Mouse (Mus musculus) liver, embryonic 12.5 days (tissue): Measurements from ENCODE around the gene Pdap1. TPM values are rescaled to one million over a fixed set of nuclear protein-coding genes. Genes with fewer than 3 reads are reported as not detected.
"Not testable (repeated sequence)": the region's sequence is repeated elsewhere in the genome, so short reads cannot be mapped to it uniquely, and the experiment has no call there.

Experiments
- ATAC-seq: fragments of 200-750 bp; cut with Nextera tagmentation; 2 replicates; pipeline ENCODE4 v1.8.0; 2017; ENCODE audit warnings: moderate number of reproducible peaks, mild to moderate bottlenecking, moderate library complexity
- H3K27ac ChIP-seq: fragments of 300-500 bp; sonication (generic); 2 replicates; pipeline ENCODE4 v1.5.1; 2016; ENCODE audit warnings: mild to moderate bottlenecking
- H3K27me3 ChIP-seq: fragments of 300-500 bp; sonication (generic); replicated peaks from 2 replicates; pipeline ENCODE4 v1.6.1; 2016; ENCODE audit warnings: mild to moderate bottlenecking, moderate library complexity
- H3K36me3 ChIP-seq: fragments of 300-500 bp; sonication (generic); 2 replicates; pipeline ENCODE4 v1.6.1; 2016; ENCODE audit warnings: mild to moderate bottlenecking, moderate library complexity
- H3K4me1 ChIP-seq: fragments of 300-500 bp; sonication (generic); 2 replicates; pipeline ENCODE4 v1.6.1; 2016
- H3K4me2 ChIP-seq: fragments of 300-500 bp; sonication (generic); 2 replicates; pipeline ENCODE4 v1.6.1; 2016; ENCODE audit warnings: mild to moderate bottlenecking, moderate library complexity
- H3K4me3 ChIP-seq: fragments of 300-500 bp; sonication (generic); 2 replicates; pipeline ENCODE4 v1.5.1; 2016; ENCODE audit warnings: mild to moderate bottlenecking, moderate library complexity
- H3K9ac ChIP-seq: fragments of 300-500 bp; sonication (generic); 2 replicates; pipeline ENCODE4 v1.6.1; 2016; ENCODE audit warnings: mild to moderate bottlenecking, moderate library complexity
- H3K9me3 ChIP-seq: fragments of 300-500 bp; sonication (generic); replicated peaks from 2 replicates; pipeline ENCODE4 v1.6.1; 2016; ENCODE audit warnings: mild to moderate bottlenecking, moderate library complexity
- WGBS: fragments of 180-500 bp; shearing (Covaris S2); methylation state at CpG from one replicate; pipeline ENCODE4 v1.1.7; 2016; ENCODE audit not compliant: insufficient replicate concordance; 5-methylcytosine and 5-hydroxymethylcytosine counted together
- polyA plus RNA-seq: library from polyadenylated mRNA; unstranded; fragments of >200 nt; fragmentation: Nextera tagmentation; extraction: Ambion mirVana; gene quantifications from 2 replicates; pipeline ENCODE4 v1.2.1, GENCODE M21; 2016

Pdap1 gene
- polyA plus RNA-seq, 1 experiment from 2014 or later, result 78.0 TPM

GRCm38 (mm10) chr5:145101451-145101850 is 38.6 kb downstream of the Pdap1 start:
- H3K36me3 ChIP-seq, result peaks cover 100% of the 10 kb centered on the region
- not testable (repeated sequence) for H3K9me3 ChIP-seq, H3K4me1 ChIP-seq, H3K27ac ChIP-seq, H3K4me3 ChIP-seq, H3K9ac ChIP-seq, H3K27me3 ChIP-seq, H3K4me2 ChIP-seq, ATAC-seq
- 88% methylated on average over 11 of the region's 11 CpGs for WGBS

GRCm38 (mm10) chr5:145100960-145101359 is 39.1 kb downstream of the Pdap1 start:
- 89% methylated on average over 9 of the region's 9 CpGs for WGBS
- Histone ChIP-seq H3K36me3 (peaks cover 100% of the 10 kb centered on the region), H3K4me3 (no peak overlapping the region), H3K4me2 (no peak overlapping the region), H3K27ac (no peak overlapping the region), H3K27me3 (no peaks in the 10 kb centered on the region), H3K9ac (no peak overlapping the region), H3K9me3 (no peaks in the 10 kb centered on the region), H3K4me1 (peaks cover 4% of the 10 kb centered on the region; the same call in 1 of the 2 replicates)
- no peak for ATAC-seq

DNA sequence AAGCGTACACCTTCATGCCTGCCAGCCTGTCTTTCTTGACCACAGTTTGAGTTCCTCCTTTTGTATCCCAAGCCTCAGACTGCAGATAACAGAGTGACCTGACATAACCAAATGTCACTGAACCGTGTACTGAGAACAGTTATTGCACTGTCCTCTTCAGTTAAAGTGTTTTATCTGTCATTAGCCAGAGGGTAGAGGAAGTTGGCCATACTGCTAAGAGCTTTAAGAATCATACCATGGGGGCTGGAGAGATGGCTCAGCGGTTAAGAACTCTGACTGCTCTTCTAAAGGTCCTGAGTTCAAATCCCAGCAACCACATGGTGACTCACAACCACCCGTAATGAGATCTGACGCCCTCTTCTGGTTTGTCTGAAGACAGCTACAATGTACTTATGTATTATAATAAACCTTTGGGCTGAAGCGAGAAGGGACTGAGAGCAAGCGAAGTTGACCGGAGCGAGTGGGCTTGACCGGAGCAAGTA is 41.7 kb downstream of the Pdap1 start:
- WGBS, result 58% methylated on average over 10 of the region's 10 CpGs

GRCm38 (mm10) chr5:145096195-145096594 is 43.8 kb downstream of the Pdap1 start:
- H3K9me3 ChIP-seq, result no peaks in the 10 kb centered on the region
- H3K27me3 ChIP-seq, result no peaks in the 10 kb centered on the region
- no peak overlapping the region for H3K9ac ChIP-seq
- no peak overlapping the region for H3K4me2 ChIP-seq
- no peak overlapping the region for H3K4me3 ChIP-seq
- peaks cover 96% of the 10 kb centered on the region for H3K36me3 ChIP-seq
- no peak overlapping the region for H3K27ac ChIP-seq
- no peaks in the 10 kb centered on the region for H3K4me1 ChIP-seq
- WGBS, result 71% methylated on average over 4 of the region's 4 CpGs
- ATAC-seq, result no peak

More for the DNA sequence above, 41.7 kb downstream of the Pdap1 start:
- Histone ChIP-seq H3K4me1 (peaks cover 4% of the 10 kb centered on the region; the same call in 1 of the 2 replicates), H3K4me3 (no peak overlapping the region), H3K27ac (0 out of 2 replicates have a peak overlapping the region, but pooled peaks have one; percentile 4), H3K27me3 (no peaks in the 10 kb centered on the region), H3K9me3 (no peaks in the 10 kb centered on the region), H3K4me2 (no peak overlapping the region), H3K9ac (no peak overlapping the region), H3K36me3 (peaks cover 97% of the 10 kb centered on the region)
- peak; percentile 43; the same call in 1 of the 2 replicates for ATAC-seq

DNA sequence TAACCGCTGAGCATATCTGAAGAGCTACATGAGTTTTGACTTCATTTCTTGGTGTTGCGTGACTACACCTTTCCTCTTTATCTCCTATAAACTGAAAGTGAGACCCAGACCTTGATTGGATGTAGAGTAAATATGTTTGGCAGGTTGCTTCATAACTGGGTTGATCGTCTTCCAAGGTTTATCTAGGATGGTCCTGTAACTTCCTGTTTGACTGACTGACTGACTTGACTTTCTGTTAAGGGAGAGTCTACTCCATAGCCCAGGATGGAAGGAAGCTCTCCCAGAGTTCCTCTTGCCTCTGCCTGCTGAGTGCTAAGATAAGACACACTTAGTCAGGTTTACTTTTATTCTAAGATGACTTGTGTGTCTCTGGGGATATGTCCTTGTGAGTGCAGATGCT is 50.2 kb downstream of the Pdap1 start:
- H3K27ac ChIP-seq, result no peak overlapping the region
- H3K9ac ChIP-seq, result no peak overlapping the region
- no peaks in the 10 kb centered on the region for H3K27me3 ChIP-seq
- no peak overlapping the region for H3K4me2 ChIP-seq
- 57% methylated on average over 3 of the region's 3 CpGs for WGBS
- no peak overlapping the region for H3K4me3 ChIP-seq
- no peak for ATAC-seq
- H3K9me3 ChIP-seq, result no peaks in the 10 kb centered on the region
- peaks cover 71% of the 10 kb centered on the region for H3K36me3 ChIP-seq
- peaks cover 24% of the 10 kb centered on the region for H3K4me1 ChIP-seq

- Histone ChIP-seq H3K27me3 (no peaks in the 10 kb centered on the region), H3K27ac (no peak overlapping the region), H3K4me2 (no peak overlapping the region), H3K4me1 (peaks cover 34% of the 10 kb centered on the region), H3K4me3 (no peak overlapping the region), H3K9ac (no peak overlapping the region), H3K36me3 (peaks cover 56% of the 10 kb centered on the region), H3K9me3 (no peaks in the 10 kb centered on the region)
- WGBS, result 87% methylated on average over 2 of the region's 2 CpGs
- no peak for ATAC-seq
Observed at GRCm38 (mm10) chr5:145088186-145088585, 51.9 kb downstream of the Pdap1 start.

DNA sequence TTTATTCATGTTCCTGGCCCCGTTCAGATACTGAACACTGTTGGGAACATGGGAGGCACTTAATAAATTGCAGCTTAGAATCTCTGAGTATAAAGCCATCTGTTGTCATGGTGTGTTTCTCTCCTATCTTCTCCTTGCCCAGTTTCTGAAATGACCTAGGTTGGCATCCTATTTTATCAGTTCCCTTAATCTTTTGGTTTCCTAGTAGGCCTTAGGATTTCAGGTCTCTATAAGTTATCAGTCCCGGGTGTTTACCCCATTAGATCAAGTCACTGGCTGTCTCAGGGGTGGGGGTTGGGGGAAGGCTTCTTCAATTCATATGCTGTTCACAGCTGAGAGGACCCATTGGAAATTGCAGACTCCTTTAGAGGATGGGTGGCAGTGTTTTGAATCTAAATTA is 55.2 kb downstream of the Pdap1 start:
- 40% methylated on average over 2 of the region's 2 CpGs for WGBS
- no peaks in the 10 kb centered on the region for H3K9me3 ChIP-seq
- H3K27ac ChIP-seq, result 0 out of 2 replicates have a peak overlapping the region, but pooled peaks have one; percentile 22
- H3K4me2 ChIP-seq, result peak overlapping the region; percentile 84
- no peaks in the 10 kb centered on the region for H3K27me3 ChIP-seq
- ATAC-seq, result no peak
- peaks cover 30% of the 10 kb centered on the region for H3K36me3 ChIP-seq
- H3K4me3 ChIP-seq, result peak overlapping the region; percentile 78
- peak overlapping the region; percentile 91 for H3K9ac ChIP-seq
- H3K4me1 ChIP-seq, result peaks cover 31% of the 10 kb centered on the region

GRCm38 (mm10) chr5:145083632-145084451 is 56.2 kb downstream of the Pdap1 start, which contains the start of the genes Arpc1a and Kpna7:
Gene Arpc1a, plus strand, starts transcription at chr5:145083830.
Gene Kpna7, minus strand, starts transcription at chr5:145084030.
- Histone ChIP-seq H3K27me3 (no peaks in the 10 kb centered on the region), H3K9me3 (no peaks in the 10 kb centered on the region), H3K4me1 (peaks cover 26% of the 10 kb centered on the region), H3K27ac (peak within 1 kb of the TSS; percentile 77), H3K4me2 (peak within 1 kb of the TSS; percentile 84), H3K4me3 (peak within 1 kb of the TSS; percentile 78), H3K36me3 (peaks cover 25% of the 10 kb centered on the region), H3K9ac (peak within 1 kb of the TSS; percentile 91)
- under 1% methylated on average over 54 of the region's 54 CpGs for WGBS
- ATAC-seq, result peak; percentile 99

DNA sequence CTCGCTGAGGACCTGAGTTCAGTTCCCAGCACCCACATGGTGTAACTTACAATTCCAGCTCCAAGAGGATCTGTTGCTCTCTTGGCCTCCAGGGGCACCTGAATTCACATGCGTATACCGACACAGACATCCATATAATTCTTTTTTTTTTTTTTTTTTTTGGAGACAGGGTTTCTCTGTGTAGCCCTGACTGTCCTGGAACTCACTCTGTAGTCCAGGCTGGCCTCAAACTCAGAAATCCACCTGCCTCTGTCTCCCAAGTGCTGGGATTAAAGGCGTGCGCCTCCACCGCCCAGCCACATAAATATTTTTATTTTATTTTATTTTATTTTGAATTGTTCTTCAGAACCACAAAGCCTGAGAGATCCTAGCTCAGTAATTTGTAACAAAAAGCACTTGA is 56.8 kb downstream of the Pdap1 start:
- H3K4me1 ChIP-seq, result peaks cover 26% of the 10 kb centered on the region
- H3K9ac ChIP-seq, result peak overlapping the region; percentile 91
- H3K27ac ChIP-seq, result peak overlapping the region; percentile 69
- H3K4me3 ChIP-seq, result peak overlapping the region; percentile 78
- 41% methylated on average over 6 of the region's 6 CpGs for WGBS
- peaks cover 20% of the 10 kb centered on the region for H3K36me3 ChIP-seq
- H3K27me3 ChIP-seq, ATAC-seq, H3K9me3 ChIP-seq: not testable (repeated sequence)
- H3K4me2 ChIP-seq, result peak overlapping the region; percentile 84

GRCm38 (mm10) chr5:145081866-145082613 is 58.0 kb downstream of the Pdap1 start:
- Histone ChIP-seq H3K9me3 (no peaks in the 10 kb centered on the region), H3K4me3 (no peak overlapping the region), H3K4me2 (no peak overlapping the region), H3K27me3 (no peaks in the 10 kb centered on the region), H3K36me3 (peaks cover 11% of the 10 kb centered on the region), H3K9ac (no peak overlapping the region), H3K4me1 (peaks cover 26% of the 10 kb centered on the region), H3K27ac (no peak overlapping the region)
- no peak for ATAC-seq
- 79% methylated on average over 10 of the region's 10 CpGs for WGBS
